Mouse (Mus musculus) small intestine, adult 2 months (tissue): ENCODE results near the gene Ankle2. TPM values are rescaled to one million over a fixed set of nuclear protein-coding genes. Genes with fewer than 3 reads are reported as not detected.

Experiments
- H3K27ac ChIP-seq: fragments of 200-500 bp; 2 replicates; pipeline ENCODE4 v1.5.1; 2012; ENCODE audit warnings: low read depth, low read length, control low read depth, inconsistent platforms; ENCODE audit not compliant: insufficient read depth
- H3K27me3 ChIP-seq: fragments of 200-500 bp; 2 replicates; pipeline ENCODE4 v1.6.1; 2012; ENCODE audit warnings: mild to moderate bottlenecking, moderate library complexity, low read length, inconsistent platforms; ENCODE audit not compliant: control insufficient read depth, insufficient read depth
- H3K36me3 ChIP-seq: fragments of 200-500 bp; 2 replicates; pipeline ENCODE4 v1.6.1; 2012; ENCODE audit warnings: mild to moderate bottlenecking, low read length, control low read depth, inconsistent platforms; ENCODE audit not compliant: control insufficient read depth, insufficient read depth
- H3K4me1 ChIP-seq: fragments of 200-500 bp; 2 replicates; pipeline ENCODE4 v1.6.1; 2012; ENCODE audit warnings: low read length, inconsistent platforms, mixed read lengths; ENCODE audit not compliant: control insufficient read depth, insufficient read depth, insufficient read length
- H3K4me3 ChIP-seq: fragments of 200-500 bp; 2 replicates; pipeline ENCODE4 v1.5.1; 2012; ENCODE audit warnings: low read depth, mild to moderate bottlenecking, control low read depth, inconsistent platforms, low read length, moderate library complexity
- CTCF ChIP-seq: fragments of 200-500 bp; IDR thresholded peaks from 2 replicates; pipeline ENCODE4 v1.5.1; 2012; ENCODE audit warnings: low read depth, mild to moderate bottlenecking, control low read depth, inconsistent platforms, low read length, moderate library complexity, mixed read lengths; ENCODE audit not compliant: insufficient replicate concordance, insufficient read length; ENCODE audit errors: extremely low read depth
- POLR2A ChIP-seq: fragments of 200-500 bp; IDR thresholded peaks from 2 replicates; pipeline ENCODE4 v1.6.1; 2012; ENCODE audit warnings: low read depth, mild to moderate bottlenecking, control low read depth, inconsistent platforms, low read length, moderate library complexity
- WGBS: fragments of 180-500 bp; shearing (Covaris S2); methylation state at CpG from one replicate; pipeline ENCODE4 v1.1.7; 2018; 5-methylcytosine and 5-hydroxymethylcytosine counted together
- polyA plus RNA-seq: library from polyadenylated mRNA; depleted of rRNA; stranded (reverse); fragments of >200 nt; gene quantifications from 2 replicates; pipeline ENCODE4 v1.2.3, GENCODE M21; 2012

Ankle2 gene
- polyA plus RNA-seq, 1 experiment, result 4.6 TPM

GRCm38 (mm10) chr5:110281984-110282383 is 51.2 kb downstream of the Ankle2 start:
- no peak overlapping the region for H3K27ac ChIP-seq
- 31% methylated on average over 2 of the region's 2 CpGs for WGBS
- H3K36me3 ChIP-seq, result no peaks in the 10 kb centered on the region
- TF ChIP-seq CTCF (no peak), POLR2A (no peak)
- no peaks in the 10 kb centered on the region for H3K27me3 ChIP-seq
- H3K4me1 ChIP-seq, result no peaks in the 10 kb centered on the region; the same call in 1 of the 2 replicates
- H3K4me3 ChIP-seq, result no peak overlapping the region

- Histone ChIP-seq H3K27ac (no peak overlapping the region), H3K27me3 (no peaks in the 10 kb centered on the region), H3K4me1 (no peaks in the 10 kb centered on the region; the same call in 1 of the 2 replicates), H3K4me3 (no peak overlapping the region), H3K36me3 (no peaks in the 10 kb centered on the region)
- TF ChIP-seq POLR2A, result no peak
- peak; percentile 56; the same call in 1 of the 2 replicates for TF ChIP-seq CTCF
- 6% methylated on average over 4 of the region's 4 CpGs for WGBS
These were observed 53.7 kb downstream of the Ankle2 start for GRCm38 (mm10) chr5:110284536-110284935.

GRCm38 (mm10) chr5:110285156-110285555 is 54.4 kb downstream of the Ankle2 start:
- Histone ChIP-seq H3K4me3 (peak overlapping the region; percentile 97), H3K36me3 (no peaks in the 10 kb centered on the region), H3K27me3 (no peaks in the 10 kb centered on the region), H3K4me1 (no peaks in the 10 kb centered on the region; the same call in 1 of the 2 replicates), H3K27ac (no peak overlapping the region)
- WGBS, result 1% methylated on average over 15 of the region's 15 CpGs
- TF ChIP-seq CTCF, result no peak
- TF ChIP-seq POLR2A, result no peak

- Histone ChIP-seq H3K36me3 (no peaks in the 10 kb centered on the region), H3K27me3 (no peaks in the 10 kb centered on the region), H3K4me3 (peak within 1 kb of the TSS; percentile 97), H3K4me1 (no peaks in the 10 kb centered on the region; the same call in 1 of the 2 replicates), H3K27ac (0 out of 2 replicates have a peak within 1 kb of the TSS, but pooled peaks have one; percentile 13)
- TF ChIP-seq CTCF, result no peak
- TF ChIP-seq POLR2A, result peak; percentile 62; the same call in 1 of the 2 replicates
- WGBS, result under 1% methylated on average over 64 of the region's 64 CpGs
These were observed 55.1 kb downstream of the Ankle2 start, which contains the start of the genes Pxmp2 and Pole for GRCm38 (mm10) chr5:110285770-110286445. Gene Pxmp2, minus strand, starts transcription at chr5:110286186. Gene Pole, plus strand, starts transcription at chr5:110286306.

GRCm38 (mm10) chr5:110286446-110287083 is 55.8 kb downstream of the Ankle2 start:
- WGBS, result under 1% methylated on average over 31 of the region's 31 CpGs
- Histone ChIP-seq H3K4me1 (no peaks in the 10 kb centered on the region; the same call in 1 of the 2 replicates), H3K36me3 (no peaks in the 10 kb centered on the region; the same call in 1 of the 2 replicates), H3K4me3 (peak overlapping the region; percentile 97), H3K27me3 (no peaks in the 10 kb centered on the region), H3K27ac (no peak overlapping the region)
- TF ChIP-seq CTCF (no peak), POLR2A (no peak)

GRCm38 (mm10) chr5:110287084-110287475 is 56.3 kb downstream of the Ankle2 start:
- TF ChIP-seq POLR2A (no peak), CTCF (no peak)
- Histone ChIP-seq H3K4me3 (no peak overlapping the region), H3K4me1 (no peaks in the 10 kb centered on the region; the same call in 1 of the 2 replicates), H3K27ac (no peak overlapping the region), H3K36me3 (no peaks in the 10 kb centered on the region; the same call in 1 of the 2 replicates), H3K27me3 (no peaks in the 10 kb centered on the region)
- 32% methylated on average over 2 of the region's 2 CpGs for WGBS

GRCm38 (mm10) chr5:110291649-110292048 is 60.8 kb downstream of the Ankle2 start:
- H3K36me3 ChIP-seq, result peaks cover 2% of the 10 kb centered on the region; the same call in 1 of the 2 replicates
- TF ChIP-seq CTCF (no peak), POLR2A (no peak)
- no peak overlapping the region for H3K4me3 ChIP-seq
- H3K4me1 ChIP-seq, result no peaks in the 10 kb centered on the region
- H3K27ac ChIP-seq, result no peak overlapping the region
- H3K27me3 ChIP-seq, result no peaks in the 10 kb centered on the region
- WGBS, result 100% methylated on average over 1 of the region's 1 CpGs
